Mouse (Mus musculus): ENCODE measurements around the gene Tmem218.

DNA sequence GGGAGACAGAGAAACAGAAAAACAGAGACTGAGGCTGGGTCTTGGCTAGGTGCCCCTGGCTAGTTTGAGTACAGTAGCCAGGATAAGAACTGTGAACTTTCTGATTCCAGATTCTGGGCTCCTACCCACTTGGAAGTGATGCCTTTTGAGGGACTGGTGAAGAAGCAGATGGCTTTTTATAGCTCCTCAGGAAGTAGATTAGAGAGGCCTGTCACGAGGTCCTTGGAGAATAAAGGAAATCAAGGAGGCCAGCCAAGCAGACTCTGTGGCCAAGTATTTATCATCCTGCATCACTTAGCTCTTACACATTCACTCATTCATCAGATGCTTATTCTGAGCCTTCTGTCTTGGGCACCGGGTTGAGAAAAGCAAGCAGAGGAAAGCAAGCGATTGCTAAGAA, 32.0 kb upstream of the Tmem218 start:
- TF ChIP-seq TAL1 (IDR thresholded peaks at IDR 0.05; ENCODE audit: low read length), result no peak
- no peak for TF ChIP-seq GATA1 (IDR thresholded peaks at IDR 0.05; ENCODE audit: low read length)

Data from erythroblast, embryonic 14.5 days (primary cell).